Mouse (Mus musculus) A20 (cell line): ENCODE measurements around the gene Gm49388.

Source experiments
- DNase-seq: peaks from one replicate; pipeline ENCODE4 v3.0.0-alpha.2; 2011; ENCODE audit warnings: low read depth, low spot score

Gene Gm49388

GRCm38 (mm10) chr7:127840886-127841285 is 55.5 kb downstream of the Gm49388 start:
- DNase-seq = no peak

DNA sequence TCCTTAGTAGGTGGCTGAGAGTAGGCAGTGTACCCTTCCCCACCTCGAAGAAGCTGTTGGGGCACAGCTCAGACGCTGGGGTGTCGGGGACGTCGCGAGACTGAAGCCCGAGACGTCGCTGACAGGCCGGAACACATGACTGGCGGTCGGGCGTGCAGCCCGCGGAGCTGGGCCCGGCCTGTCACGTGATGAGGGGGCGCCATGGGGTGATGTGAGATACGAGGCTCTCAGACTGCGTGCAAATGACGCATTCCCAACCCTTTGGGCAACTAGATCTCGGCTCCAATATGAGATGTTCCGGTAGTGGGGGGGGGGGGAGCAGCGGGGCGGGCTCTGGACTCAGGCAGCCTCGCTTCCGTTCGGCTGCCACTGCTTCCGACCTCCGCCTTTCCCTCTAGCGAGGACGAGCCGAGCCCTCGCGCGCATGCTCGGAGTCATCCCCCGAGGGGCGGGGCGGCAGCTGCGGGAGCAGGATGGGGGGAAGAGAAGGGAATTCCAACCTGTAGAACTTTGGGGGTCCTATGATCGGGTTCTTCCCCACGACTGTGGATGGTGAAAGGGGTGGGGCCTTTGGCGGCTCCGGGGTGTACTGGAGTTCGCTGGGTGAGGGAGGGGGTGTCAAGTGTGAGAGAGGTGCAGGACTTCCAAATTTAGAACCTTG is 56.1 kb downstream of the Gm49388 start:
- peak; percentile 96 for DNase-seq

DNA sequence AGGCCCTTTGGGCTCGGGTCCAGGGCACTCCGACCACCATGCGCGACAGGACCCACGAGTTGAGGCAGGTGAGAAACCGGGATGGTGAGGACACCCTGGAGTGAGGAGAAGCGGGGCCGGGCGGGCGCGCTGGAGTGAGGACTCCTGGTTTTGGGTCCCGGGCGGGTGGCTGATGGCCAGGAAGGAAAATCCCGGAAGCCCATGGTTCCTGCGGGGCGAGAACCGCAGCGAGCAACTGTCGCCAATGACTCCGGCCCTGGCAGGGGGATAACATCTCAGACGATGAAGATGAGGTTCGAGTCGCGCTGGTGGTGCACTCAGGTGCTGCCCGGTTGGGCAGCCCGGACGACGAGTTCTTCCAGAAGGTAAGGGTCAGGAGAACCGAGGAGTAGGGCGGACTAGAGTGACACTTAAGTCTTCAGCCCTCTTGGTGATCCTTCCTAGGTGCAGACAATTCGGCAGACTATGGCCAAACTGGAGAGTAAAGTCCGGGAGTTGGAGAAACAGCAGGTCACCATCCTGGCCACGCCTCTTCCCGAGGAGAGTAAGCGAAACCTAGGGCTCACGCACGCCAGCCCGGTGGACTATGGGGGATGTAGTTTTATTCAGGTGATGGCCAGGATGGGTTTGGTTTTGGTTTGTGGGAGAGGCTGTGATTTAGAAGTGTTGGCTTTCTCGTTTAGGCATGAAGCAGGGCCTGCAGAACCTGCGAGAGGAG is 56.8 kb downstream of the Gm49388 start:
- peak; percentile 89 for DNase-seq

DNA sequence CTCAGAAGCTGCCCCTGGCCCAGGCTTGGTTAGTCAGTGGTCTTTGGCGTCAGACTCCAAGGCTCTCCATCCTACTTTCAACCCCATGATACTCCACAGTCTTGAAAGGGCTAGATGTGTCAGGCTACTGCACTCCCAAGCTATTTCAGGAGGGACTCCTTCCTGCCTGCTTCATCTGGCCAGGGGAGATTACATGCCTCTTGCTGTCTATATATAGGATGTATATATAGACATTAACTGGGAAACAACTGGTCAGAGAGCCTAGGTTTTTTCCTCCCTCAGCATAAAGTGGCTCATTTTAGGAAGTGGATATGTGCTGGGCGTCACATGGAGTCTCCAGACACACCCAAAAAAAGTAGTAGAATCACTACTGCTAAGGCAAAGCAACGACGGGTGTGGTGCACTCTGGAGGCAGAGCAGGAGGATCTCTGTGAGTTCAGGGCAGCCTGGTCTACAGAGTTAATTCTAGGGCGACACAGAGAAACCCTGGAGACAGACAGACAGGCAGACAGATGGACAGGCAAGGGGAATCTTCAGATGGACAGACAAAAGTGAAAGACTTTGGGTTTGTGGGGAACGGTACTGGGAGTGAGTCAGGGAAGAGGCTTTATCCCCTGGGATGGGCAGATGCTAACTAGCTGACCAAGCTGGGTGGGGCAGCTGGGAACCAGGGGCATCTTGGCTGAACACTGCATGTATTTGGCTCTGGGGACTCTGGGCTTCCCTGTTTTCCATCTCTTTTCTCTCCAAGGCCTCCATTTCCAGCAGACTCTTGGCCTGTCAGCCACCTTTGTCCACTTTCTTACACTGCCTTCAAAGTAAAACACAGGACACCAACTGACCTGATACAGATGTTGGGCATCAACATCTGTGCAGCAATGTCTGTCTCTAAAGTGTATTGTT is 64.8 kb downstream of the Gm49388 start:
- no peak for DNase-seq

GRCm38 (mm10) chr7:127850906-127851305 is 65.5 kb downstream of the Gm49388 start:
- no peak for DNase-seq
